Mouse (Mus musculus) erythroblast, embryonic 14.5 days (primary cell): ENCODE results near the gene Atf7ip.

ENCODE experiments used
- GATA1 ChIP-seq: IDR thresholded peaks from 2 replicates; pipeline ENCODE4 v1.6.1; 2012; ENCODE audit warnings: low read length, inconsistent platforms, mixed read lengths
- TAL1 ChIP-seq: IDR thresholded peaks from 3 replicates; pipeline ENCODE4 v1.6.1; 2012; ENCODE audit warnings: low read length, inconsistent platforms, mixed read lengths

DNA sequence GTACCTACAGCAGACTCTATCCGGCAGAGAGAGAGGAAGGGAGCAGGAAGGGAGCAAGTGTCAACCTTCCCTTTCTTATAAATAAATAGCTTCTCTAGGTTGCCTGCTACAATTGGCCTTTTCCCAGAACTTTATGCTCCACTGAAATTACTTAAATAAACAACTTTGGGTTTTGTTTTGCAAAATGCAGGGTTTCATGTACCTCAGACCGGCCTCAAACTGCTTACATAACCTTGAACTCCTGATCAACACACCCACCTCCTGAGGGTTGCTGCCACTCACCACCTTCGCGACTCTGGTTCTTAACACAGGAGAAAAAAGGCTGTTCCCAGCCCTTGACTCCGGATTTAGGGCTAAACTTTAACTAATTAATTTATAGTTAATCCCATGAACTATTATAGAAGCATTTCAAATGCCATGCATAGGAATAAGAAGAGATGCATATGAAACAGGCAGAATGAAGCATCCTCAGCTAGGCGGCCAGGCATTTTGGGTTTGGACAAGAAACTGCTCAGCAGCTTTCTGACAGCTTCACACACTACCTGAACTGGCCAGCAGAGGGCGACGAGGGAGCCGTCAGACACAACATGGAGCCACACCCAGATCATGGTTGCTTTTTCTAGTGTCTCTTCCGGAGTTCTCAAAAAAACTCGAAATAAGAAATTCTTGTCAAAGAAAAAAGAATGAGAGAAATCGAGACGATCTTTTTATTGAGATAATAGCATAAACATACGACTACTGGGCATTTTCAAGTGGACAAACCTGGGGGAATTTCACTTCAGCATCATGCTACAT, 38.8 kb upstream of the Atf7ip start:
- TF ChIP-seq TAL1 (no peak), GATA1 (no peak)
